Mouse (Mus musculus) left cerebral cortex, adult 8-10 months (tissue): ENCODE measurements around the gene Guca2b. TPM values are rescaled to one million over a fixed set of nuclear protein-coding genes. Genes with fewer than 3 reads are reported as not detected.
"Not testable (repeated sequence)": the region's sequence is repeated elsewhere in the genome, so short reads cannot be mapped to it uniquely, and the experiment has no call there.

Source experiments
- DNase-seq, 2 experiments: peaks; one replicate each; pipeline ENCODE4 v3.0.0; 2022; ENCODE audit warnings: low spot score in 2 of 2
- total RNA-seq, 4 experiments: library from RNA; stranded (reverse); gene quantifications; 2 replicates each; pipeline ENCODE4 v1.2.4; 2022

Gene Guca2b
- total RNA-seq, 4 experiments from 2014 or later, result not detected

- no peak for DNase-seq
These were observed 1.7 kb downstream of the Guca2b start for GRCm38 (mm10) chr4:119657011-119657410.

- DNase-seq, result no peak
These were observed 16.1 kb downstream of the Guca2b start for GRCm38 (mm10) chr4:119642666-119643065.

DNA sequence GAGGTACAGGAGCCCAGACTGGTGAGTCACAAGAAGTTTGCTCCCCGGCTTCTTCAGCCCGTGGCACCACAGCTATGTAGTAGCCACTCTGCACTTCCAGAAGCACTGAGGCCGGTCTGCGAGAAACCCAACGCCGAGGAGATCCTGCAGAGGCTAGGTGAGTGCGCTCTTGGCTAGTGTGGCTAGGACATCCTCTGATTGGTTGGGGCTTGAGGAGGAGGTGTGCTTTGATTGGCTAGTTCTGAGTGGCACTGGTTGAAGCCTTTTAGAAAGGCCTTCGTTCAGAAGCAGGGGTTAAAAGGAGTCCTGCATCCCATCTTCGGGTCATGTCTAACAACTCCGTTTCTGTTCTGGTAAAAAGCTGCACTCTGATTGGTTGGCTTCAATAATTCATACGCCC lies 20.1 kb downstream of the Guca2b start:
- DNase-seq, result no peak

DNA sequence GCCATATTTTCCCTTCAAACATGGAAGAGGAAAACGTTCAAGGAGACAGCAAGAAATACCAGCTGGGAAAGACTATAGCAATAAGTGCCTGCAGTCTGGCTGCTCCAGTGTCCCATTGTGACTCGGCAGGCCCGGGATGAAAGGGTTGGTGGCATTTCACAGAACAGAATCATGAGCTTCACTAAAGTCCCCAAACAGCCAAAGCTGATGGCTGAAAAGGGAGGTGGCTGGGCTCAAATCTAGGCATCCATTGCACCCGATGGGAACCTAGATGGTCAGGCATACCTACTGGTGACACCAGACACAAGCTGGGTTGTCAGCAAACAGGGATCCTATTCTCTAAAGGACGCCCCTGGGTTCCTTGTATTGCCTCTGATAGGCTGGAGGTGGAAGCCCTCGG lies 20.8 kb downstream of the Guca2b start:
- DNase-seq, result no peak

DNA sequence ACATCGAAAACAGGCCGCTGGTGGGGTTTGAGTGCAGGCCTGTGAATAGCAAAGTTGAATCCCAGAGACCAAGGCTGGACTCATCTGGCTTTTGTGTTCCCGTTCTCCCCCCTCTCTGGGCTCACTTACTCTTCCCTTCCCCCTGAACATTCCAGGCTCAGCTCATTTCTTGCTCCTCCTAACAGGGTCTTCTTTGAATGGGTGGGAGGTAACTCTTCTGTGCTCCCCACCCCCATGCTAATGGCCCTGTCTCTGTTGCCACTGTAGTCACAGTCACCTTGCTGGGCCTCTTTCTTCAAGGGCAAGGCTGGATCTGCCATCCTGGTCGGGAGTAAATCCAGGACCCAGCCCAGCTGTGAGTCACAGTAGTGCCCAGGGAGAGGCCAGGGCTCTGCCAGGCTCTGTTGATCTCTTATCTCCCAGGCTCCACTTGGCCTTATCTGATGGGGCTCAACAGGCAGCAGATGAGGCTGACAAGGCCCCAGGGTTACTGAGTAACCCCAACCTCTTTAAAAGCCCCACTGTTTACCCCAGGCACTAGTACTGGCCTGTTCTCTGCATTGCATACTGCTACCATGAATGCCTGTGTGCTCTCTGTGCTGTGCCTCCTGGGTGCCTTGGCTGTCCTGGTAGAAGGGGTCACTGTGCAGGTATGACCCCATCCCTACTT lies 21.4 kb downstream of the Guca2b start, which contains the start of gene Guca2a:
Guca2a (plus strand) TSS at position 529 of the 670 bp plus-strand sequence.
- DNase-seq, result no peak

- no peak for DNase-seq
These were observed 22.0 kb downstream of the Guca2b start for GRCm38 (mm10) chr4:119636731-119637130.

DNA sequence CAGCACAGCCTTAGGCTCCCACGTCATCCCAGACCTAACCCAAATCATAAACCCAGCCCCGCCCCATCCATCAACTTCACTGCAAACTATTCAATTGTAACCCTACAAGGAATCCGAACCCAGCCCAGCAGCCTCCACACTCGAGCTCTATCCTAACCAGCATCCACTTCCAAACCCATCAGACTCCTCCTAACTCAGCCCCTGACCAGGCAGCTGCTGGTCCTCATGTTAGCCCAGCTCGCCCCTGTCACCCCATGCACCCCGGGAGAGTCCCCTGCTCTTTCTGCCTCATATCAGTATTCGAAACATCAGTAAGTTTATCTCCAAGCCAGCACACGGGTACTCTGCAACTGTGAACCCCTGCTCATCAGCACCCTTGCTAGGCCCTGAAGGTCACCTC lies 23.1 kb downstream of the Guca2b start:
- DNase-seq, result no peak

DNA sequence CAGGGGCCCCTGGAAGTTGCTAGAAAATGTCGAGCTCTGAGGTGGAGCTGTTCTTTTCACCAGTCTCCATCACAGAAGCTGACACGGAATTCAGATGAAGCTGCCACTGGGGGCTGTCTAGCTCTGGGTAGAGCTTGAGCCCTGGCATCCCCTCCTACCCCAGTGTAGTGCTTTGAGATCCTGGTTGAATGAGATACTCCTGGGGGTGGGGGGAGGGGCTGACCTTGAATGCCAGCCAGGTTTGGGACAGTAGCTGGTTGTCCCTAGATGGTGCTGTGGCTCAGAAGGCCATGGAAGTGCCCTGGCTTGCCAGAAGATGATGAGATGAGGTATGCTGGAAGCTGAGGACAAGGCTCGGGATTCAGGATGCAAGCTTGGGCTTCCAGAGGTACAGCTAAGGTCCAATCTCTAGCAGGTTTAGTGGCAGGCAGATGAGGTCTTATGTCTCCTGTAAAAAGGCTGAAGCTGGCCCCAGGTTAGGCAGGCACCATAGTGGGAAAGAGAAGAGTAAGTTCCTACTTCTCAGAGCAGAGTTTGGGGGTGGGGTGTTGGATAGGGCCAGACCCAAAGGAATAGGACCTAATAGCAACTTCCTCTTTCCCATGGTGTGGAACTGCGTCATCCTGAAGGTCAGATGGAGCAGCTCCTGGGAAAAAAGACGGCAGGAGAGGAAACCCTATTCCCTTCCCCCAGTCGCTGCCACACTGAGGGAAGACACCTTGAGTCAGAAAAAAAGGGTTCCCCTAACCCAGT lies 23.7 kb downstream of the Guca2b start:
- no peak for DNase-seq

DNA sequence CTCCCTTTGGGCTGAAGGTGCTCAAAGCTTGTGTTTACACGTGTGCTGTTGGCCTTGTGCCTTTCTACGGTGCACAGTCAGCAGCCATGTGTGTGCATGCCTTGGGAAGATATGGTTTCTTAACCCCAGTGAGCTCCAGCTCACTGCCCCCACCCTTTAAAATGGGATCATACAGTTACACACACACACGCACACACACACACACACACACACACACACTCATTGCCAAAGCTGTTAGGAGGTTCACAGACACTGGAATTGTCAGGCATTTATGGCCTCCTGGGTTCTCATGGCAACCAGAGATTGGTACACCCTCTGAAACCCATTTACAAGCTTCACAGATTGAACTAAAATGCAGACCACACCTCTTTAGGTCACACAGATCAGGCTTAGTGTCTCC lies 24.8 kb downstream of the Guca2b start:
- DNase-seq, result no peak

DNA sequence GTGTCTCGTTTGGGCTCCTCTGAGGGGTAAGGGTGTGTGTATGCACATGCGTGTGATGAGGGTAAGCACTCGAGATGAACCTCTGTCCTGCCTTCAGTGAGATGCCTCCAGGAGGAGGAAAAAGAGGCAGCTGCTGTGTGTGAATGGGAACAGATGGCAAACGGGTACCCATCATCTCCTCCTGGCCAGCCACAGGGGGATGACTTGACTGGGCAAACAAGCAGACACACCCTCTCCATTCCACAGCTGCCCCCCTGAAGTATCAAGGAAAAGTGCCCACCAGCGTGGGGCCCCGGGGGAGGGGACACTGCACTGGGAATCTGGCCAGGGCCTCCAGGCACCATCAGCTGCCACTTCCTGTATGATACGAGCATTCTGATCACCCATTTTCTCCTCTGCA lies 25.4 kb downstream of the Guca2b start:
- no peak for DNase-seq

DNA sequence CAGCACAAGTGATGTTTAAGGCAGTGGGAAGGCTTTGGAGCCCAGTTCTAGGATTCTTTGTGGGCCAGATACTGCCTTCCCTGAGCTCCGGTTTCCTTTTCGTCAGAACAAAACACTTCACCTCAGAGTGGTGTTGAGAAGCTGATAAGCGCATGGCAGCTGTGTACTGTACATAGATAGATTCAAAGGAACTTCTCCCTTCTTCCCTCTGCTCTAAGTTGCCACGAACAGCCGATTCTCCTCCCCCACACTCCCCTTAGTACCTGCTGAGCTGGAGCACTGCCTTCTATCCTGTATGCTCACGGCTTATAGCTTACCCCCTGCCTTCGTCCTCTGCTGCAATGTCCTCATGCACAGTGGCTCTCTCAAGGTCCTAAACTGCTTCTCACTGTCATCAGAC lies 26.0 kb downstream of the Guca2b start:
- no peak for DNase-seq

GRCm38 (mm10) chr4:119631115-119631919 lies 27.4 kb downstream of the Guca2b start:
- DNase-seq, result no peak

GRCm38 (mm10) chr4:119628363-119628762 lies 30.4 kb downstream of the Guca2b start:
- not testable (repeated sequence) for DNase-seq

DNA sequence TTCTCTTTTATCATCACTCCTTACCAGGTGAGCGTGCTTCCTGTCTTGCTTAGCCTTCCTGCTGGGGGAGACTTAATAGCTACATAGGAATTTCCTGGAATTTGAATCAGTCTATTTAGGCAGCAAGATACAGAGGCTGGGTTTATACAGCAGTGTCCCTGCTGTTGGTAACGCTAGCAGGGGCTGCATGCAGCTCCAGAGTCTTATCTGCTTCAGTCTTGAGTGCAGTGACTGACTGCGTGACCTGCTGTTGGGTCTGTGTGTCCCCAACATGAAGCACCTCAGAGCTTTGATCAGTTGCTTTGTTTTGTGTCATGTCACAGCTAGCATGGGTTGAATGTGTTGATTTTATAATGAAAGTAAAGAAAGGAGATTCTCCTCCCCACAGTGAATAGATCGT lies 31.4 kb downstream of the Guca2b start:
- no peak for DNase-seq

- DNase-seq, result no peak
These were observed 31.9 kb downstream of the Guca2b start for GRCm38 (mm10) chr4:119626876-119627275.

GRCm38 (mm10) chr4:119626081-119626645 lies 32.6 kb downstream of the Guca2b start:
- DNase-seq, result no peak

GRCm38 (mm10) chr4:119614724-119615123 lies 44.0 kb downstream of the Guca2b start:
- no peak for DNase-seq

DNA sequence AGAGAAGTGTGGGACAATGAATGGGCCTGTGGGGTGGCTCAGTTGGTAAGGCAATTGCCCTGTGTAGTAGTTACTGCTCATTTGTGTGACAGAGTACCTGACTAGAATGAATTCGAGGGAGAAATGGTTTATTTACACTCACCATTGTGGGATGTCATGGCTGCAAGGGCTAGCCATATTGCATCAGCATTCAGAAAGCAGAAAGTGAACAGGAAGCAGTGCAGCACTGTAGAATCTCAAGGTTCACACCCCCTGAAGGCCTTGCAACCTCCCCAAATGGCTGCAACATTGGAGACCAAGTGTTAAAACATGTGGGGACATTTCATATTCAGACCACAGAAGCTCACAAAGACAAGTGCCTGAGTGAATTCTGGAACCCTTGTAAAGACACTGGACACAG lies 44.7 kb downstream of the Guca2b start:
- no peak for DNase-seq

GRCm38 (mm10) chr4:119609488-119609887 lies 49.3 kb downstream of the Guca2b start:
- no peak for DNase-seq
